Mouse (Mus musculus): ENCODE measurements around the gene Pet100.

Gene Pet100

DNA sequence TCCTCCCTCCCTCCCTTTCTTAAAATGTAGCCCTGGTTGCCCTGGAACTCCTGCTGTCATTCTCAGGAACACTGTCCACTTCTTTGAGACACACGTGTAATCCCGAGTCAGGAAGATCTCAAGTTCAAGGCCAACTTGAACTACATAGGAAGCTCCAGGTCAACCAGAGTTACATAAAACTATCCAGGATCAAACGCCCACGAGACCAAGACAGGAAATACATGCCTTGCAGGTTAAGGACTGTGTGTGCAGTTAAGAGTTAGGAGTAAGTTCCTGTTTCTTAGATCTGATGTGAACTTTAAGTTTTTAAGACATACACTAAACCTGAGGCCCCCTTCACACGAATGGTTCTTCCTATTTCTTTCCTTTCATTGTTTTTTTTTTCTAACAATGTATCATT is 5.6 kb downstream of the Pet100 start:
- DNase-seq, result no peak

- peak; percentile 28 for DNase-seq
Measured at GRCm38 (mm10) chr8:3628014-3628413, 6.7 kb downstream of the Pet100 start.

DNA sequence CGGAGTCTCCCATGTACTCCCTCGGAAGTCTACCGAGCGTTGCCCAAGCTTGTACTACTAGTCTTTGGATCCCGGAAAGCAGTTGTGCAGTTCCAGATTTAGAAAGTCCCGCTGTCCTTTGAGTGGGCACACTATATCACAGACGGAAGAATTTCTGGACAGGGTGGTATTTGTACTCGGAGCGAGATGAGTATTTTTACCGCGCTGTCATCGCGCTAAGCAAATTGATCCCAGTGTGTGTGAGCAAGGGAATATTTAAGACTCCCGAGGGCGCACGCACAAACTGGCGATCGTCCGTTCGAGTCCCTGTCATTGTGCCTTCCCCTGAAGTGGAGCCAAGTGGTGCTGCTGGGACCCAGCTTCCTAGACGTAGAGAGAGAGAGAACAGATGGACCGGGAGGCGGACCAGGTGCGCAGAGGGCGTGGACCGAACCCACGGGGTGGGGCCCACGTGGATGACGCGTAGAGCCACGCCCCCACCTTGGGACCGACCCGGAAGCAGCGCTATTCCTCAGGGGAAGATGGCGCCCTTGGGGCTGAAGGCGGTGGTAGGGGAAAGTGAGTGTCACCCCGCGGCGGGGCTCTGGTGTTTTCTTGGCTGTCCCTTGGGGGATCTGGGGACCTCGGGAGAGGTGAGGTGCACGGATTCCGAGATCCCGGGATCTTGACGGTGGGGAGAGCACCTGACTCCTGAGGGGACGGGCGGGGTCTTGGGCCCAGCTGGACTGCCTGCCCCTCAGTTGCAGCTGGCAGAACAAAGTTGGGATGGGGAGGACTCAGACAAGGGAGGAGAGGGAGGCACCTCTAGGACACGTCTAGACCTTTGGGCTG is 9.5 kb downstream of the Pet100 start, which contains the start of gene Stxbp2:
Stxbp2 (plus strand) TSS at position 309 of the 831 bp plus-strand sequence.
- DNase-seq, result peak; percentile 87

GRCm38 (mm10) chr8:3631478-3631875 is 10.1 kb downstream of the Pet100 start:
- peak; percentile 14 for DNase-seq

GRCm38 (mm10) chr8:3645804-3646203 is 24.5 kb downstream of the Pet100 start:
- peak; percentile 48 for DNase-seq

DNA sequence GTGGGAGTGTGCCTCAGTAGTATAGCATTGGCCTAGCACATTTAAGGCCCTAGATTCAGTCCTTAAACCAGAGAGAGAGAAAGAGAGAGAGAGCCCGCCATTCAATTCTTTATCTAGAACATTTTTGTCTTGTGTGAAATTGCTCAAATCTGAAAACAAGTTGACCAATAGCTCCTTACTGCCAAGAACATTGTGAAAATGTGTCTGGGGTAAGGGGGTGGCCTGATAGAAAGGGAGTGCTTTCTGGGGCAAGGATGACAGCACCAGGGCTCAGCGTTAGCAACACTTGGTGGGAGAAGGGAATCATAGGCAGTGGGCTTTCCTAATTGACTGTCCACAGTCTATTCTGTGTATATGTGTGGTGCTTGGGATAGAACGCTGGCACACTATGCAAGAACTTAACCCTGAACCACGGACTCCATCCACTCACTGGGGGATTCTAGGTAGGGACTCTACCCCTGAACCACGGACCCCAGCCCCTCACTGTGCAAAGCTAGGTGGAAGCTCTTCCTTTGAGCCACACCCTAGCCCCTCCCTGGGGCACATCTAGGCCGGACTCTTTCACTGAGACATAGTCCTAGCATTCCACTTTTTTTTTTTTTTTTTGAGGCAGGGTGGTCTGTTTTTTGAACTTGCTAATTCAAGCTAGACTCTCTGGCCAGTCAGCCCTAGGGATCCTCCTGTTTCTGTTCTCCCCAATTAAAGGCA is 25.6 kb downstream of the Pet100 start:
- DNase-seq, result no peak

- no peak for DNase-seq
Measured at GRCm38 (mm10) chr8:3647561-3647960, 26.2 kb downstream of the Pet100 start.

DNA sequence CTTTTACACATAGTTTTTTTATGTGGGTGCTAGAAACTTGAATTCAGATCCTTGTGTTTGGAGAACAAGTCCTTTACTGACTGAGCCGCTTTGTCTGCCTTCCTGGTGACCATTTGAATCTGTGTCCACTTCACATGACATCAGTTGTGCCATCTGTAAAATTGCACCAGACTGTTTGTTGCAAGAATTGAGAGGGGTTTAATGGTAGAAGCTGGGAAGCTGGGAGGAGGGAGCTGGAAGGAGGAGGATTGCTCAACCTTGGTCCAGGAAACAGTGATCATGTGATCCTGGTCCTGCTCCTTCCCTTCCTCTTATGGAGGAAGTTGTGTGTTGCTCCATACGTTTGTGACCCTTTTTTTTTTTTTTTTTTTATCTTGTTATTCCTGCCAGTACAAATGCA is 26.9 kb downstream of the Pet100 start:
- no peak for DNase-seq

- DNase-seq, result no peak
Measured at GRCm38 (mm10) chr8:3648990-3649389, 27.6 kb downstream of the Pet100 start.

- no peak for DNase-seq
Measured at GRCm38 (mm10) chr8:3652845-3653244, 31.5 kb downstream of the Pet100 start.

- DNase-seq, result no peak
Measured at GRCm38 (mm10) chr8:3654726-3655508, 33.6 kb downstream of the Pet100 start.

DNA sequence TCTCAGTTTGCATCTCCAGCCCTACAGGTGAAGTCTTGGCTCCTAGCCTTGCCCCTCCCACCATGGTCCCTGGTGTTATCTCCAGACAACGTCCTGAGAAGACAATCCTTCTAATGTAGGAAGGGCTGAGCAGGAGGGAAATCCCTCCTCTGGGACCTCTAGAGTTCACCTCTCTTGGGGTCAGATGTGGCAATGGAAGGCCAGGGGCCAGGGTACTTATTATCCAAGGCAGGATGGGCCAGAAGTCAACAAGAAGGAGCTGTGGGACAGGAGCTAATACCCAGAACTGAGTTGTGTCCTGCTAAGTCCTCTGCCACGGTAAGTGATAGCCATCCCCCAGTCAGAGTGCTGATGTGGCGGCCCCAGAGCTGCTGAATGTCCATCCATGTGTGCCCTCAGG is 34.2 kb downstream of the Pet100 start, which contains the start of gene Retn:
Retn (plus strand) TSS at position 245 of the 400 bp plus-strand sequence.
- DNase-seq, result no peak

DNA sequence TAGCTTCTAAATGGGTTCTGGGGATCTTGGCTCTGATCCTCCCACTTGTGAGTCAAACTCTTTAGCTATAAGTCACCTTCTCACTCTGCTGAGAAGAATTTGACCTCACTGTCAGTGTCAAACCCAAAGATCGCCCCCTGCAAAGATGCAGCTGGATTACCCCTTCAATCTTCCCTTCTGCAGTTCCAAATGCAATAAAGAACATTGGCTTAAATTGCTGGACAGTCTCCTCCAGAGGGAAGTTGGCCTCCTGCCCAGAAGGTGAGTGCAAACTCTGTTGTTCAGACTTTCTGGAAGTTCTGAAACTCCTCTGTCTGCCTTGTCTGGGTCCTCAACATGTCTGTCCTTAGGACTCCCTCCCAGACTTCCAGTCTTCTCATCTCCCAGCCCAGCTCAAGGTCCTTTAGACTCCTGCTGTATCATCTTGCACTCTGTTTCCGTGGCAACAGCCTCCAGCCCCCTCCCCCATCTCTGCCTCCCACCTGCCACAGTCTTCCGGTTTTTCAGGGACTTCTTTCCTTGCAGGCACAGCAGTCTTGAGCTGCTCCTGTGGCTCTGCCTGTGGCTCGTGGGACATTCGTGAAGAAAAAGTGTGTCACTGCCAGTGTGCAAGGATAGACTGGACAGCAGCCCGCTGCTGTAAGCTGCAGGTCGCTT is 35.5 kb downstream of the Pet100 start:
- no peak for DNase-seq

DNA sequence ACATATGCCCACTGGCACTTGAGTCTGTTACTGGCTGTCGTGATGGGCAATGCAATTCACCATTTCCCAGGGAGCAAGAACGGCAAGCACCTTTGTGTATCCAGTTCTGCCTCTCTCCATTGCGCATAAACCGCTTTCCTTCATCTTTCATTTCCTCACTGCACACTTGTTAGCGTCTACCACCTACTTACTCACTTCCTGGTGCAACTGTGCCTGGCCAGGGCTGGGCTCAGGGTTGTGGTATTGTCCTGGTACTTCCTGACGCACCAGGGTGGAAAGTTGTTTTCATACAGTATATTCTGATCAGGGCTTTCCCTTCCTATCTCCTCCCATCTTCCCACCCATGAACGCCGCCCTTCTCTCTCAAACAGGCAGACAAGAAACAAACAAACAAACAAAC is 39.5 kb downstream of the Pet100 start:
- DNase-seq, result no peak

- DNase-seq, result no peak
Measured at GRCm38 (mm10) chr8:3664405-3664804, 43.1 kb downstream of the Pet100 start.

DNA sequence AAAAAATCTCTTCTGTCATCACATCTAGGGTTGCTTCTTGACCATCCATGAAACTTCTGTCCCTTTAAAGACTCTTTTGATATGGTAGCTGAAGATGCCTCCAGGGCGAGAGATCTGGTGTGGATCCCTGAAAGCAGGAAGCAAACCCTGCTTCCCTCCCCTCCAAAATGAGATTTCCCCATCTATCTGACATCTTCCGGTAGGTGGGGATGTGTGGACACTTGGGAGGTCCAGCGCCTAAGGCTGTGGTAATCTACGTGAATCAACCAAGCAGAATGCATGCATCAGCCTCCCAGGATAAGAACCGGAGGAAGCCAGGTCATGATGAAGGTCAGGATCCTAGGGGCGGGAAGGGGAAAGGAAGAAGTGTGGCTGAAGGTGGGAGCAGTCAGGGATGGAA is 44.2 kb downstream of the Pet100 start, which contains the start of gene Mcemp1:
Mcemp1 (plus strand) TSS at position 248 of the 400 bp plus-strand sequence.
- DNase-seq, result no peak

- DNase-seq, result no peak
Measured at GRCm38 (mm10) chr8:3670388-3670787, 49.0 kb downstream of the Pet100 start.

DNA sequence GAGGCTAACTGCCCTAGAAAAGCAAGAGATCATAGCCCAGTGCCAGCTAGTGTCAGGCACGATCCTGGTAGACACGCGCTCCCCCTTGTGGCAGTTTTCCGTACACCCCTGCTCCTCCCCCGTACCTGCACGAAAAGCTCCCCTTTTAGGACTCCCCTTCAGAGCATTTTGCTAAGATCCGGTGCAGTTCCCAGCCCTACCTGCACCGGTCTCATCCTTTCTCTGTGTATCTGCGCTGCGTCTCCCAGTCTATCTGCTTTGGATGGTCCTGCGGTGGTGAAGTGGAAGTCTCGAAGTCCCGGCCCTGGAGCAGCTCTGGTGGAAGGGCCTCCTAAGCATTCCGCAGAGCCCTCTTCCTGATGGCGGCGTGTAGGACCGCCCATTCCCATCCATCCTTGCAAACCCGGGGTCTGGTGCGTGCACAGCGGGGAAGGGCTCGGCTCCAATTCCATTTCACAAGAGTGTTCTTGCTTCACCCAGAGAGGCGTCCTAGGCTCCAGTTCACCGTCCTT is 50.7 kb downstream of the Pet100 start, which contains the start of gene Fcor:
Fcor (minus strand) TSS at position 383 of the 512 bp plus-strand sequence.
- DNase-seq, result peak; percentile 91

- DNase-seq, result no peak
Measured at GRCm38 (mm10) chr8:3674671-3675070, 53.3 kb downstream of the Pet100 start.

Measured in thymus, postnatal 25 days (tissue).